Mouse (Mus musculus): ENCODE measurements around the gene Impad1.

Gene Impad1

DNA sequence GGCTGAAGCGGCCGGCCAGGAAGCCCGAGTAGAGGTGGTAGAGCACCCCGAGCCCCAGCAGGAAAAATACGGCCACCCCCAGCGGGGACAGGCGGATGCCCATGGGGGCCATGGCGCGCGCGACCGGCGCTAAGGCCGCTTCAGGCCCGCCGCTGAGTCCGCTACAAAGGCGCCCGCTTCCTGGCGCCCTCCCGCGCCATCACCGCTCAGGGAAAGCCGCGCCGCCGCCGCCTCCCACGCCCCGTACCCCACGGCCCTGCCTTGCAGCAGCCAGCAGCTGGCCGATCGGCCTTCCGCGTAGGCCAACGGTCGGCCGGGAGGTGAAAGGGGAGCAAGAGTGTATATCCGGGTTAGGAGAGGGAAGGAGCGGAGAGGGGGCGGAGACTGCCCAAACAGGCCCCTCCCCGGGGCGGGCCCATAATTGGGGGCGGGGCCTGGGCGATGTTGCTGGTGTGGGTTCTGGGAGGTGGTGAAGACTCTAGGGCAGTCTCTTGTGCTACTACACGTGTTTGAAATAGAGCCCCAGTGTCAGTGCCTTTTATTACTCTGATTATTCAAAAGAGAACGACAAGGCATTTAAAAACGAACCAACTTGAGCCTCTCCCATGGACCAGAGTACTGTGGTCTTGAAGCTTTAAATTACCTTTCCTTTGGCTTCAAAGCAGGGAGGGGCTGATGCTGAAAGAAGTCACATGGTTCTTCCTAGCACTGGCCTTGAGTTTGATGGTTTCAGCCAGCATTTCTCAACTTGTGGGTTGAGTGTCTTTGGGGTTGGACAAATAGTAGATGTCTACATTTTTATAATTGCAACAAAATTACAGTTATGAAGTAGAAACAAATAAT lies at the start of gene Impad1:
Gene Impad1, minus strand, starts transcription at position 364 of the 843 bp plus-strand sequence.
- in situ Hi-C loops (cut with MboI, MseI), result loop anchor here (10.0 to 25.0 kb wide), 3 partner anchors 831 to 1402 kb away; partner anchors contain the start of gene Gm11808 (in 1 of the 2)

DNA sequence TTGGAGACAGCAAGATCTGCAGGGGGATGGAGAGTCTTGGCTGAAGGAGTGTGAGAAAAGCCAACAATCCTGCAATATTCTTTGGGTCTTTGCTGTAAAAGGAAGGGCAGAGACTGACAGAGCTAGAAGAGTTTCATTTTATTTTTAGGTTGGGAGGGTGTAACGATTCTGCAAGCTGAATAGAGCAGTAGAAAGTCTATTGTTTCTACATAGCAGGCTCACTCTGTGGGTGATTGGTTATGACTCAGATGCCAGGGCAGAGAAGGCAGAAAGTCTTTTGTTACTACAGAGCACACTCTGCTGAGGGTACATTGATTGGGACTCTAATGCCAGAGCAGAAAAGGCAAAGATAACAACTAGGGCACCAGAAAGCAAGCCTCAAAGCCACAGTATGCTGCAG lies 47.0 kb upstream of the Impad1 start:
- in situ Hi-C loops (cut with MboI, MseI), result no loop called here

DNA sequence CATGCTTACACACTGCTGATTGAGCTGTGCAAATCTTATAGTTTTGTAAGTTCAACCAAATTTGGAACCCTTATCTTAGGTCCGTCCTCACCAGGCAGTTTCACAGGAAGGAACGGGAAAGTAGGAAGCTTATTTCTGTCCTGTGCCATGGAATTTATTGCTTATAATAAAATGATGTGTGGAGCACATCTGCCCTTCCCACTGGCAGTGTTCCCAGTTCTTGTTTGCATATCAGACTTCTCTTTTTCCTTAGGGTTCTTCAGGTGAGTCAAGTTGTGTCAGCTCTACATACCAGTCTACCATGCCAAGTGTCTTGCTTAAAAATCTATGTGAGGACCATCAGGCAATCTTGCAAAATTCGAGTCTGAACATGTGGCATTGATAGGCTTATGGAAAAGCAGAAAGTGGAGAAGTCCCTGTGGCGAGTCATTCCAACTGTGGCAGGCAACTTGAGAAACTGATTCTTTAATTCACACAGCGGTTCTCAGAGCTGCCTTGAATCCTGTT lies 40.7 kb upstream of the Impad1 start:
- in situ Hi-C loops (cut with MboI, MseI), result no loop called here

DNA sequence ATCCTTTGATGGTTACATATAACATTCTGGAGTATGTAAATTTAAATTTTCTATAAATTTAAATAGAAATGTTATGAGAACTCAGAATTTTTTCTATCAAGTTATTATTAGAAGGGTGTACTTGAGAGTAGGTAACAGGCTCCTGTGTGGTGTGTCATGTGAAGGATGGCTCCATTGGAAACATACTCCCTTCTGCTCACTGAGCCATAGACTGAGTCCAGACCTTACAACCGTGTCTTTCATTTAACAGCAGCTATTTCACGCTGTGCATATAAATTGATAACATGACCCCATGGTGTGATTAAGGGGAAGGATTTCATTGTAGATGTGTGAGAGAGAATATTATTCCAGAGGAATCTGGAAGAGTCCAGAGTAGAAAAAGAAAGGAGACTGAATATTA lies 35.0 kb upstream of the Impad1 start:
- in situ Hi-C loops (cut with MboI, MseI), result no loop called here

DNA sequence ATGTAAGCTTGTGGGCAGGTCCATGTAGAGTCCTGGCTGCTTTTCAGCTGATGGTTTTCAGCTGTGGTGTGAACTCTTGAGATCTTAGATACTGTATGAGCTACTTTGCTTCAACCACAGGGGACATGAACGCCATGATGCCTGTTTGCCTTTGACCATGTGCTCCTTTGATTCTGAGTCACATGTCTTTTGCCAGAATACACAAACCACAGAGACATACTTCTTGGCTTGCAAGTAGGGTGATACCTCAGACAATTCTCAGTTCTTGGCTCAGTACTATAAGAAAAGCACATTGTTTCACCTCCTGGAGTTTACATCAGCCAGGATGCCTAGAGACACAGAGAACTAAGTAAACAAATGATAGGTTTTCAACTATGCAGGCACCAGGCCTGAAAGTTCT lies 29.0 kb upstream of the Impad1 start:
- in situ Hi-C loops (cut with MboI, MseI), result no loop called here

DNA sequence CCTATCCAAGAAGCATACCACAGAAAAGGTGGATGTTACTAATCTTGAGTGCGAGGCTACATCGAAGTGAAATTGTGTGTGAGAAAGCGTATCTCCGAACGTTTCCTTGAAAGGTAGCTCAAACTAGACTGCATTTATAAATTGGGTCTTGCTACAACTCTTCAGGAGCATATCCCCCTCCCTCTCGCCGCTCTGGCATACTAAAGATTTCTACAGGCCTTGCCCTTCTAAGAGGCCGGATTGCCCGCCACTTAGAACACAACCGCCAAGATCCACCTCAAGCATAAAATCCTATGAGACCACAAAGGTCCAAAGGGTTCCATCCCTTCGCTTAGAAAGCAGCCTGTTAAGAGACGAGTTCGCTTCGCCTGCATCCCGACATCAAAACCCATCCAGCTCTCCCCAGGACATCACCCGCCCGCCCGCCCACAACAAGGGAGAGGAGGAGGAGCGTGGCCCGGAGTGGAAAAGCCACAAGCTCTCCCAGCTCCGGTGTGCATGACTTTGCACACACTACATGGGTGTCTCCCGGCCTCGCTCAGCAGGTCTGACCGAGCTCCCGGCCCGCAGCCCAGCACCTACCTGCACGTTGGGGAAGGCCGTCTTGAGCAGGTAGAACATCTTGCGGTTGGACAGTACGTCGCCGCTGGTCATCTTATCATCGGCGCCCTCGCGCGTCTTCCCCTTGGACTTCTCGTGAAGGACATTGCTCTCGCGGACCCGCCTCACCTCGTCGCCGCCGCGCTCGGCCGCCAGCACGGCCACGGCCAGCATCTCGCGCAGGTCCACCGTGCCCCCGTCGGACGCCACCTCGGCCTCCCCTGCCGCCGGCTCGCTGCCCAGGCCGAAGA lies 789 bp downstream of the Impad1 start:
- in situ Hi-C loops (cut with MboI, MseI), result loop anchor here (10.0 to 25.0 kb wide), 3 partner anchors 830 to 1402 kb away; partner anchors contain the start of gene Gm11808 (in 1 of the 2)

DNA sequence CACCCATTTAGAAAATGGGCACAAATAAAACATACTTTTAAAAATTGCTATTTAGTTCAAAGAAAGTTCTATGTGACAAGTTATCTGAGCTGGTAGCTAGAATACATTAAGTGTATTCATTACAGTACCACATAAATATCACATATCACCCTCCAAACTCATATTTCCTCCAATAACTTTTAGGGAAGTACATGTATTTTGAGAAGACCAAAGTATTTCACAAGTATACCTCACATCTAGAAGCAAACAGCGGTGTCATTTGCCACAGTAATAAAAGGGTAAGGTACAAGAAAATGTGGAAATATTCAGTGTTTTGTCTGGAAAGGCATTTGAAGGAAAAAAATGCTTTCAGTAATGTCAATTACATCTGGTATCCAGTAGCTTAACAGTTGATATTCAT lies 2.0 kb downstream of the Impad1 start:
- in situ Hi-C loops (cut with MboI, MseI), result loop anchor here (10.0 to 25.0 kb wide), 3 partner anchors 829 to 1404 kb away; partner anchors contain the start of gene Gm11808 (in 1 of the 2)

DNA sequence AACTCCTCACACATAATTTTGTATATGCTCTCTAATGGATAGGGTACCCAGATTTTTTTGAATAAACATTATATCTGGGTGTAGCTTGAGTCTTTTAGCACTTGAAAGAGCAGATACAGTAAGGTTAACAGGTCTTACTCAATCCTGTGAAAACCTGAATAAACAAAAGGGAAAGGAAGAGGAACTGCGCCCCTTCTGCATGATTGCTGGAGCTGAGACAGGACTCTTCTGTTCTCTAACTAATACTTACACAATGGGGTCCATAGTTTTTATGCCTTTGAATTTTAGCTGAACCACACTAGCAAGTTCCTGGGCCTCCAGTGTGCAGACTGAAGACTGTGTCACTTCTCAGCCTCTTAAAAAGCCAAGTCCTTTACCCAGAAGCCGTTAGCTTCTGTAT lies 8.0 kb downstream of the Impad1 start:
- in situ Hi-C loops (cut with MboI, MseI), result loop anchor here (10.0 to 25.0 kb wide), 3 partner anchors 823 to 1400 kb away; partner anchors contain the start of gene Gm11808 (in 1 of the 2)

DNA sequence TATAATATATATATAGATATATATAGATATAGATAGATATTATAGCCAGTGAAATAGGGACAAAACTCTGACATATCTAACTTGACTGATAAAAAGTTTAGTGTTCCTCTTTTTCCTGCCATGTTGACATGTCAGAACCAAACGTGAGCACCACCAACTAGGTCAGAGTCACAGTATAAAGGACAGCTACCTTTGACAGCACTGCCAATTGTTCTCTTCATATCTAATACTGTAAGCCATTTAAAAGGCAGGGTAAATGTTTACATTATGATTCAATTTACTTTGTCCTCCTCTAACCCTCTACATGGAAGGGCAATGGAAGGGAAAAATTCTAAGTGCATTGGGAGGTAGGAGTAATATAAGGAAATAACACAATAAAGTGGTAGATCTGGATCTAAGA lies 8.8 kb downstream of the Impad1 start:
- in situ Hi-C loops (cut with MboI, MseI), result loop anchor here (10.0 to 25.0 kb wide), 3 partner anchors 822 to 1400 kb away; partner anchors contain the start of gene Gm11808 (in 1 of the 2)

DNA sequence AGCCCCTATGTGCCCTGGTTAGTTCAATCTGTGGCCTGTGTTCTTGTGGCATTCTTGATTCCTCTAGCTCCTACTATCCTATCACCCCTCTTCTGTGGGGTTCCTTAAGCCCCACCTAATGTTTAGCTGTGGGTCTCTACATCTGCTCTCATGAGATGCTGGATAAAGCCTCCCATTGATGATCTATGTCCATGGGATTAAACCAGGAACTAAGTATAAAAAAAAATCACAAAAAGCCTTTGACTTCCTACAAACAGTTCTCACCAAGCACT lies 9.5 kb downstream of the Impad1 start:
- in situ Hi-C loops (cut with MboI, MseI), result loop anchor here (10.0 to 25.0 kb wide), 3 partner anchors 821 to 1401 kb away; partner anchors contain the start of gene Gm11808 (in 1 of the 2)

DNA sequence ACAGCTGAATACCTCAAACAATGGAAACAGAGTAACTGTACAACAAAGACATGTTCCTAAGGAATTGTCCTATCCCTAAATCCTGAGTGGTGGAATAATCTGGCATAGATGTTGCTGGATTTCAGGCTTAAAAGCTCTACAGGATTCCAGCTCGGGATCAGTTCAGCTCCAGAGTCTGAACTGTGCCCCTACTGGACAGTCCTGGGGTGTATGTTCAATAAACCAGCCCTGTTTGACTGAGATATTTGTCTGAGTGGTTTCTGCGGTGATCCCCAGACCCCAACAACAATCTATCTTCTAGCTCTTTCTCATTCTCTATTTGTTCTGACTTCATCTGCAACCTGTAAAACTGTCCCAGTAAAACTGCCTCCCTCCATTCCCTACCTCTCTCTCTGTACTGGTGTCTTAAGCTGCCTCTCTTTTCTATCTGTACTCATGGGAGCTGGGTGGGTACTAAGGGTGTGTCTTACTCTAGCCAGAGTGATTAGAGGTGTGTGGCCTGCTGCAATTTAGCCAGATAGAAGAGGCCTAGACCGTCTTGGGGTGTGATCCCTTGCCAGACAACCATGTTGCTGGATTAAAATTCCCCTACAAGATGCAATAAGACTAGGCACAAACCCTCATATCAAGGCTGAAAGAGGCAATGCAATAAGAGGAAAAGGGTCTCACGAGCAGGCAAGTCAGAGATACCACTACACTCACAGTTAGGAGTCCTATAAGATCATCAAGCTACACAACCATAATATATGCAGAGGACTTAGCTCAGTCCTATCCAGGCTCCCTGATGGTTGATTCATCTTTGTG lies 10.1 kb downstream of the Impad1 start:
- in situ Hi-C loops (cut with MboI, MseI), result loop anchor here (10.0 to 25.0 kb wide), 3 partner anchors 821 to 1402 kb away; partner anchors contain the start of gene Gm11808 (in 1 of the 2)

DNA sequence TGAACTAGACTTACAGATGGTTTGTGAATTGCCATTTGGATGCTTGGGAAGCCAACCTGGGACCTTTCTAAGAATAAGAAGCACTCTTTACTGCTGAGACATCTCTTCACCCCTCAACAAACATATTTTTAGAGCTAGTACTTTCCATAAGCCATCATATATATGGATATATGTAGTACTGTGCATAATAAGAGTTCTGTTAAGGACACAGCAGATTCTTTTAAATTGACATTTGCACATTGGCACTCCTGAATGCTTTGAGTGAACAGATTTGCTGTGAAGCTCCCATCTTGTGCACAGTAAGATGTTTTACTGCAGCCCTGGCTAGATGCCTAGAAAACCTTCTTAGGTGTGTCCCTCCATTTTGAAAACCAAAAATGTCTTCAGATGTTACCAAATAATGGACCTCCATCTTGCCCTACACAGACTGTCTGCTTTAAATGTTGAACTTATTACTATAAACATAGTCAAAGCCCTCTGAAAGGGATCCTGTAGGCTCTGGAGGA lies 13.8 kb downstream of the Impad1 start:
- in situ Hi-C loops (cut with MboI, MseI), result loop anchor here (25.0 kb wide), 2 partner anchors 817 to 942 kb away; partner anchors contain the start of gene Gm11808 (in 1 of the 2)

DNA sequence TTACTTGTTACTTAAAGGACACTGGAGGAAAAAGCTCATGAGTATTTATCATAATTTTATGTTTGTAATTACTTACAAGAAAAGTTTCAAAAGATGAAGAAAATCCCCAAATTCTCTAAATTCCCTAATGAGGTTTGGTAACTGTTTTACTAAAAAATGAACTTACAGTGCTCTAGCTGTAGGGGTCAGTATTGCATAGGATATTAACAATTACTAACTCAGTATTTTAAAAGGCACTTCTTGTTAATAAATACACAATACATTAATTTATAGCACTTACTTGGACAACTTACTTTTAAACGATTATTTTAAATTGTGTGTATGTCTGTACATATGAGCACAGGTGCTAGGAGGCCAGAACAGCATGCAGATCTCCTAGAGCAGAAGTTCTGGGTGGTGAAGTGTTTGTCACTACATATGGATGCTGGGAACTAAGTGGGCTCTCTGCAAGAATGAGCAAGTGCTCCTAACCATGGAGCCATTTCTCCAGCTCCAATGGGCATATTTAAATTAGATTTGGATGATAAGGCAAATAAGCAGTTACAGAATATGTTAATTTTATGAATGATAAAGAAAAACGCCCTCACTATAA lies 21.5 kb downstream of the Impad1 start:
- in situ Hi-C loops (cut with MboI, MseI), result loop anchor here in 1 of 2 experiments (25.0 kb wide), 1 partner anchor 784 kb away; no protein-coding TSS in a partner anchor

DNA sequence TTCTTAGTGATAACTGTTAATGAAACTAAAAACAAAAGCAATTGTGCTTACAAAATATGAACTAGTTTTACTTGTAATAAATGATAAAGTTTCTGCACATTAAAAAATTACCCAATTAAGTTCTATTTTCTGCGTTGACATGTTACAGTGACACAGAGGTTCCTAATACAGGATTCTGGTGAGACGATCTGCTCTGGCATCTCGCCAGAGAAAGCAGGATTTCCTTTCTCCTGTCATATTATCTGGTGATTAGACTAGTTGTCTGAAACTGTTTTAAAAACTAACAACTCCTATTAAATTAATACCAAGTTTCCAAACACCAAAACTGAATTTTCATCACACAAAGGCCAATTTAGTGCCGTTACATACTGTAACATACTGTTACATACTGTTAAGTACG lies 27.3 kb downstream of the Impad1 start:
- in situ Hi-C loops (cut with MboI, MseI), result loop anchor here in 1 of 2 experiments (25.0 kb wide), 1 partner anchor 779 kb away; no protein-coding TSS in a partner anchor

DNA sequence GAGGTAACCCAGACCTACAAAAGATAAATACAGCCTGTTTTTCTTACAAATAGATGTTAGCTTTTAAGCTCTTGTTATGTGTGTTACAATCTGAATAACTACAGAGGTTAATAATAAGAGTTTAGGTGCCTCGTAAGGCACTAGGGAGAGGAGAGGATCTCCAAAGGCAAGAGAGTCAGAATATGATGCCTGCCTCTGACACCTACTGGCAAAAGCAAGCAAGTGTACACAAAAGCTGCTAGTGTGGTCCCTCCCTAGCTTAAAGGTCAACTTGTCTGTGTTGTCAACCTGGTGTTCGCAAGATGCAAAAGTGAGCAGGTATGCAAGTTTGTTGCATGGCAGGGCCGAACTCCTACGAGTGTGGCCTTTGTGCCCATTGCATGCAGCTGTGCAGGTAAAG lies 34.8 kb downstream of the Impad1 start:
- in situ Hi-C loops (cut with MboI, MseI), result loop anchor here in 1 of 2 experiments (25.0 kb wide), 1 partner anchor 771 kb away; no protein-coding TSS in a partner anchor

DNA sequence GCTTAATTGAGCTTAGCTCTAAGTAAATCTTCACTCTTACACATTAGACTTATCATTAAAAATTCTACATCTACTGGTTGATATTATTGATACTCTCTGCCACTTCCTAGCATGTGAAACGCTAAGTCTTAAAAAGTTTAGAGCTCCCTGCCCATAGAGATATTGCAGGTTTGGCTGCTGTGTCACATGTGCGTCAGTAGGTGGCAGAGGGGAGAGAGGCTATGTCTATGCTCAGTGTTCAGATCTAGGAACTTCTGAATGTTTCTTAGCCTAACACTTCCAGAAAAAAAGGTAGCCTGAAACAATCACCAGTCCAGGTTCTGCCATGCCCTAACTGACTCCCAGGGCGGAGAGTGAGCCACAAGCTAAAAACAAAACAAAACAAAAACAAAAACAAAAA lies 63.7 kb downstream of the Impad1 start:
- in situ Hi-C loops (cut with MboI, MseI), result no loop called here

DNA sequence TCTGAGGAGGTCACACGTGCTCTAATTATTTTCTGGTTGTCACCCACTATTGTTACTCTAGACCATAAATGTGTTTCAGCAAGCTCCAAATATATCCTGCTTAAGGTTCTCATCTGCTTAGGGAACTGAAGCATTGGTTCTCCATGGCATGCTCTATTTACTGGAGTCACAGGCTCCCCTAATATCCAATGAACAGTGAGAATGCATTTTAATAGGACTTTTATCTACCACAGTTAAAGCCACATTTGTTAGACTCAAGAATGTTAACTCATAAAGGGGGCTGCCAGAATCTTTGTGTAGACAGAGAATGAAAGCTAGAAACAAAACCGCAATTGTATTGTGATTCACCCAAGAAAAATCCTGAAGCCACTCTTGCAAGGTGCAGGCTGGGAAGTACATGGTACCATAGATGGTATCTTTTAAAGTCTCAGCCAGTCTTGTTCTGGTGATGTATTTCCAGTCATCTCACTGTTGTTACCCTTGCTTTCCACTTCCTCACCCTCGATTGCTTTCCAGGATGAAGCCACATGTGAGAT lies 66.8 kb downstream of the Impad1 start:
- in situ Hi-C loops (cut with MboI, MseI), result no loop called here

DNA sequence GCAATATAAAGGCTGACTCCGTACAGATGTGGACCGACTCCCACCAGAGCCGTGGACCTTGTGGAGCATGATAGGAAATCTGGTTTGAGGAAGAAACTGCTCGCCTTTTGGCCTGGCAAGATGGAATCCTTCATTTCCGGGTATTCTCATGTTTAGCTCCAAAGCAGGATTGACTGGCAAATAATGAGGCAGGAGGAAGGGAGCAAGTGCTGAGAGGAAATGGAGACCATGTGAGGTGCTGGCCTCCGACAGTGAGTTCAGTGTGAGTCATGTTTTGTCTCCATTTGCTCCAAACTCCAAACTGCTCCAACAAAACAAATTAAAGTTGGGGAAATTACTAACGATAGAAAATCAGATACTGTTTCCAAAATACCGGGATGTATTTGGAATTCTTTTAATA lies 69.3 kb downstream of the Impad1 start:
- in situ Hi-C loops (cut with MboI, MseI), result no loop called here

DNA sequence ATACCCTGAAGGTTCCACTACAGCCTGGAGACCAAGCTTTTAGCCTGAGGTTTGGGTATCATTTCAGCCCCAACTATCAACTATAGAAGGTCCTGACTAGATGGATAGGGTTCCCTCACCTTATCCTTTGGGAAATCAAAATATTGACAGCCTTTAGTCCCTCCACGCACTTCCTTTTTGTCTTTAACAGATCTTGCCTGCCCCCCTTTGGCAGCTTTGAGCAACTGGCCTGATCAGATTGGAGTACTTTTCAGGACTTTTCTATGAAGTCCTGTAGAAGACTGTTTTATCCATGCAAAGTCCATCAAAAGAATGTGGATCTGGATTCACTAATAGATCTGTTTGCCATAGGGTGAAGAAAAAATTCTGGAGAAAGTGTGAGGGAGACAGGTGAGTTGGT lies 71.1 kb downstream of the Impad1 start:
- in situ Hi-C loops (cut with MboI, MseI), result no loop called here
